Mouse (Mus musculus) urinary bladder, postnatal 14 days (tissue): ENCODE measurements around the gene Gnb1l.
"Not testable (repeated sequence)": the region's sequence is repeated elsewhere in the genome, so short reads cannot be mapped to it uniquely, and the experiment has no call there.

ENCODE experiments used
- DNase-seq: peaks from one replicate; pipeline ENCODE4 v3.0.0; 2021; ENCODE audit warnings: low spot score

The Gnb1l gene

GRCm38 (mm10) chr16:18483839-18484238 lies 14.7 kb upstream of the Gnb1l start:
- no peak for DNase-seq

DNA sequence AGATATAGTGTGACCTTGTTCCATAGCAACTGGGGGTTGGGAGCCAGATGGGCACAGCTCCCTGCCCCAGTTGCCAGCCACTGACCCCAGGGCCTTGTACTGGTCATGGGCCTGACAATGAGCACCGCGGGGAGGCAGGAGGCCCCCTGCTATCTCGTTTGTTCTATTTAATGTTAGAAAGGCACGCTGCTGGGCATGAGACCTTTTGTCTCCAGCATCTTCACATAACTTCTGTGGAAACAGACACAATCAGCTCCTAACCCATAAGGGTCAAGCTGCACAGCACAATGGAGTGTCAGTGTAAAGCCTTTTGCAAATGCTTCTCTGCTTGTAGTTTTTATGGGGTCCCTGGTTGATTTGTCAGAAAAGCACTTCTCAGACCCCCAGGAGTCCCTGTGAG lies 14.1 kb upstream of the Gnb1l start:
- DNase-seq = no peak

GRCm38 (mm10) chr16:18484794-18485435 lies 13.6 kb upstream of the Gnb1l start:
- DNase-seq = no peak

DNA sequence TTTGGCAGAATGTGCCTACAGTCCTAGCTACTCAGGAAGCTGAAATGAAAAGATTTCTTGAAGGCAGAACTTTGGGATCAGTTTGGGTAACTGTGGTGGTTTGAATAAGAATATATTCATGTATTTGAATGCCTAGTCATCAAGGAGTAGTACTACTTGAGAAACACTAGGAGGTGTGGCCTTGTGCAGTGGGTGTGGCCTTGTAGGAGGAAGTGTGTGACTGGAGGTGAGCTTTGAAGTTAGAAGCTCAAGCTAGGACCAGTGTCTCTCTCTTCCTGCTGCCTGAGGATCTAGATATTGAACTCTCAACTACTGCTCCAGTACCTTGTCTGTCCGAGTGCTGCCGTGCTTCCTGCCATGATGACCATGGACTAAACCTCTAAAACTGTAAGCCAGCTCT lies 12.4 kb upstream of the Gnb1l start:
- no peak for DNase-seq

- DNase-seq = no peak
Observed at GRCm38 (mm10) chr16:18490281-18490680, 8.2 kb upstream of the Gnb1l start.

DNA sequence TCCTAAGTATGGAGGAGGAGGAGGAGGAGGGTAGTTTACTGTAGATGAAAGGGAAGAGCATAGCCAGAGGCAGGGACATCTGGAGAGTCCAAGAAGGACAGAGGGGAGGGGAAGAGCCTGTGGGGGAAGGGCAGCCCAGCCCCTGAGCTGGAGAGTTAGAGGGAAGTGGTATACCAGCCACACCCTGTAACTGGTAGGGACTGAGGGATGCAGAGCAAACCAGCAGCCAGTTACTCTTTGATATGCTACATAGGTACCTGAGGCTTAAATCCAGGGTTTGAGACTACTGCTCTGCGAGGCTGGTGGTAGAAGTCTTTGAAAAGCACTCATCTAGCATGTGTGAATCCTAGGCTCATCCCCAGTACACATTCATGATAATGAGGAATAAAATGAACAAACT lies 7.6 kb upstream of the Gnb1l start:
- DNase-seq = no peak

DNA sequence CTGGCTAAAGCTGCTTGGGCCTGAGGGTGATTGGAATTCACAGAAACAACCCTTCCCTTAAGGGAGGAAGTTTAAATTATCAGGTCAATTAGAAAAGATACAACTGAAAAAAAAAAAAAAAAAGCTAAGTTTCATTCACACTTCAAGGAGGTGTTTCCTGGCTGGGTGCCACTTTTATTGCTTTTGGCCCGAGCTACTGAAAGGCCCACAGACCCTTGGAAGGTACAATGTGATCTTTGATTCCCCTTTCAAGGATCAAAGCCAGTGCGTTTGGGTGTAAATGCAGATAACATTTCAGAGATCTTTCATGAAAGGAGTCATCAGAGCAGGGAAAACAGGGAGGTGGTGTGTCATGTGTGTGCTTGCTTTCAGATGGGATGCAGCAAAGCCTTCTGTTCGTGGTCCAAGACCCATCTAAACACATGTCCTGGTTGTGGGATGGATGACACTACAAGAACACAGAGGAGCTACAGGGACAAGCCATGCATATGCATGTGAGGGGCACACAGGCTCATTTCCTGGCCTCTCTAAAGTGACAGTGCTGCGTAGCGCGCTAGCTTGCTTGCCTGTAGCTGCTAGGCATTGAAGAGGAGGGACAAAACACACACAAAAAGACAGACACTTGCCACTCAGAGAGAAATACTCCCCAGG lies 523 bp upstream of the Gnb1l start:
- DNase-seq = no peak

GRCm38 (mm10) chr16:18498996-18499395 lies 483 bp downstream of the Gnb1l start:
- no peak for DNase-seq

DNA sequence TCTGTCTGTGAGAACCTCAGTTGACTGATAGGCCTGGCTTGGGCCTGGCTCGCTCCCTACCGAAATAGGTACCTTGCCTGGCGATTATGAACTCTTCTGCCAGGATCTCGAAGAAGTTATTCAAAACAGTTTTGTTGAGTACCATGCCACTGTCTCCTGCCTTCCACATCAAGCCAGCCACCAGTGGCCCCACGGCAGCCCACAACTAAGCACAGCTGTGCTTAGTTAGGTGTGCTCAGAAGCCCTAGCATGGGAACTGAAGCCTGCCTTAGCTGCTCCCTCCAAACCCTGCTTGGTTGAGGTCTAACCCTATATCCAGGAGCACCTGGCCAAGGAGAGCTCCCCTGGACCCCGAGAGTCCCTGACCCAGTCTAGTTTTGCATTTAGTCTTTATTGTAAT lies 3.0 kb downstream of the Gnb1l start:
- DNase-seq = no peak

- DNase-seq = no peak
Observed at GRCm38 (mm10) chr16:18503566-18504342, 5.2 kb downstream of the Gnb1l start.

GRCm38 (mm10) chr16:18506524-18507199 lies 8.1 kb downstream of the Gnb1l start:
- DNase-seq = no peak

DNA sequence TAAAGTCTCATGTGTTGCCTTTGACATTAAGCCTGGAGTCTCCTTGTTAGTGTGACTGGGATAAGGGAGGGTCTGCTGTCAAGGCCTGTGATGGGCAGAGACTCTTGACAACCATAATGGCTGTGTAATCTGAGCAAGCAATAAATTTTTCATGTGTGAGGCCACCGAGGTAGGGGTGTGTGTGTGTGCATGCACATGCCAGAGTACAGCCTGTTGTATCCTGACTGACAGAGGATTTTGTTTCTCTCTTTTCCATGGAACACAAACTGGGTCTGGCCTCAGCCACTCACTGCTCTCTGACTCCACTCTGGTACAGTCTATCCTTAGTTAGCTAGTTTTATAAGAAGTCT lies 8.7 kb downstream of the Gnb1l start:
- no peak for DNase-seq

- no peak for DNase-seq
Observed at GRCm38 (mm10) chr16:18511741-18512140, 13.2 kb downstream of the Gnb1l start.

GRCm38 (mm10) chr16:18513508-18513907 lies 15.0 kb downstream of the Gnb1l start:
- DNase-seq = no peak

DNA sequence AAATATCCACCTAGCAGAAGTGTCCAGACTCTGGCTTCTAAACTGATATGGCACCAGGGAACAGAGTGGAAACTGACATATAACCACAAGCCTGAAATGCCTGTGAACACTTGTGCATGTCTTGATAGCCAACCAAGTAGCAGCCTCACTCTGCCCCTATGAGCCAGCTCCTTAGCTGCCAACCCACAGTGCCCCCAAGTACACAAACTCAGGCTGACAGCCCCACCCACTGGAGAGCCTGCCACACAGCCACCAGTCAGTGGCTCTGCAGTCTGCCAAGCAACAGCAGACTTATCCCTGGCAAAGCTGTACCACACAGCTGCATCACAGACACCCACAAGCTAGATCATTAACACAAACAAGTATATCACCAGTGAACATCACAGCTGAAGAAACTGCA lies 19.6 kb downstream of the Gnb1l start:
- DNase-seq = no peak

DNA sequence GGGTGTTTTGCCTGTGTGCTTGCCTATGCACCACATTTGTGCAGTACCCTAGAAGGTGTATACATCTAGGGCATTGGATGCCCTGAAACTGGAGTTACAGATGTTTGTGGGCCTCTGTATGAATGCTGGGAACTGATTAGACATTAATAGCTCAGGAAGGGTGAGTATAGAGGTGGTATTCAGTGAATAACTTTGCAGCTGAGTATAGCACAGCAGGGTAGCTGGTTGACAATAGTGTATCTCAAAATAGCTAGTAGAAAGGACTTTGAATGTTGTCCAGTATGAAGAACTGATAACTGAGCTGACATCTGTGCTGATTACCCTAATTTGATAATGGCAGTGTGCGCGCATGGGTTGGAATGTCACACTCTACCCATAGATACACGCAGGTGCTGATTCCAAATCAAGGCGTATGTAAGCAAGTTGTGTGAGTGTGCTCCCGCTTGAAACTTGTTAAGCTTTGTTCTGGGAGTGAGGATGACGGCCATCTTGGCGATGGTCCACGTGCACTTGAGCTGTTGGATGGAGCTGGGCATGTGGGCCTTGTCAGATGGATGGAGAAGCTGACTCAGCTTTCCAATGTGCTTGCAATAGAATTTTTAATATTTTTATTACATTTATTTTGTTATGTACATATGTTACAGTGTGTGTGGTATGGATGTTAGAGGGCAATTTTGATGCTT lies 25.2 kb downstream of the Gnb1l start:
- no peak for DNase-seq

DNA sequence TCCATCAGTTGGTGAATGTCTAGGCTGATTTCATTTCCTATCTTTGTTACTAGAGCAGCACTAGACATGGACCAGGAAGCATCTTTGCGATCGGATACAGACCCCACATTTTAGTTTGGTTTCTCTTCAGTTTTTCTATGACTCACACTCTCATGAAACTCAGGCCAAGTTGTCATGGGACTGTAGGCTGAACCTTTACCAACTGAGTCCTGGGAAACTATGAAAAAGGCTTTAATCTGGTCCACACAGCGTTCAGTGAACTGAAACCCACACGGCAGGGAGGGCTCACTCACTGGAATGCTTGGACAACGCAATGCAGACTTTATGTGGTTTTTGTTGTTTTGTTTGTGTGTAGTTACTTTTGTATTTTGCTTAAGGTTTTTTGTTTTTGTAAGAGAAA lies 30.1 kb downstream of the Gnb1l start:
- no peak for DNase-seq

- not testable (repeated sequence) for DNase-seq
Observed at GRCm38 (mm10) chr16:18533061-18533460, 34.5 kb downstream of the Gnb1l start.

DNA sequence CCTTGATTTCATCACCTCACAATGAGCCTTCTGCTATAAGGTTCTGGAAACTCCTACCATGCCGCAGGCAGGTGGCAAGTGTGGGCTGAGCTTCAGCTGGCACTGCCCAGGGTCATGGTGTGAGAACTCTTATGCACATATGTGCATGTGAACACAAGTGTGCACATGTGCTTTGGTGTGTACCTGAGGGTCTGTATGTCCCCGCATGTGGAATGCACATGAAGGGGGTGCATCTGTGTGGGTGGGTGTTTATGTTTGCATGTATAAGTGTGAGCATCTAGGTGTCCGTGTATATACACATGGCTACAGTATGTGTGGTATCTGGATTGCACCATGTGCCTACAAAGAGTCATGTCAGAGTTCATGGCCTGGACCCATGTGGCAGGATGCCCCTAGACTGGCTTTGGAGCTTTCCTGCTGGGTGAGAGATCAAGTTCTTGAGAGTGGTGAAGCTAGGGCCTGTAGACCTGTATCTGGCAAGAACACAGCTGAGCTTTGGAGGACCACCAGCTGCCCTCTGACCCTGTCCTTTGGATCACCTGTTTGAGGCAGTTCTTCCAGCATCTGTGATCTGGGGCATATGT lies 39.0 kb downstream of the Gnb1l start:
- no peak for DNase-seq

DNA sequence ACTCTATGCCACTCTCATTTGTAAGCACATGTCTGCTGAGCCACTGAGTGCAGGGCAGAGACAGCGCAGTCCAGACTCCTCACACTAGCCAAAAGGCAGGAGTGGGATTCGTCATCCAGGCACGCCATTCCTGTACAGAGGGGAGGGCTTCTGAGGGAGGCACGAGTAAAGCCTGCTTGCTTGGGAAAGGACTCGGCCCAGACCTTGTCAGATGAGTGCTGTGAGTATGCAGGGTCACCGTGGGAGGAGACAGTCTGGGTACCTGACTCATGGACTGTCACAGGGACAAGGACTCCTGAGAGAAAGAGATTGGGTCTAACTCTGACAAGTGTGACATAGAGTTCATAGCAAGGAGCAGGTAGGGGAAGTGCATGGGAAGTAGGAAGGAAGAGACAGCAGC lies 40.8 kb downstream of the Gnb1l start:
- no peak for DNase-seq

GRCm38 (mm10) chr16:18543151-18543829 lies 44.8 kb downstream of the Gnb1l start:
- no peak for DNase-seq
